Mouse (Mus musculus) lung, adult 2 months (tissue): ENCODE results near the gene Erp44.

Source experiments
- CTCF ChIP-seq: fragments of 200-500 bp; IDR thresholded peaks from 2 replicates; pipeline ENCODE4 v1.5.1; 2011; ENCODE audit warnings: mild to moderate bottlenecking, low read length, control low read depth; ENCODE audit not compliant: insufficient read depth
- POLR2A ChIP-seq: fragments of 200-500 bp; IDR thresholded peaks from 2 replicates; pipeline ENCODE4 v1.6.1; 2011; ENCODE audit warnings: low read depth, mild to moderate bottlenecking, control low read depth, low read length, borderline replicate concordance; ENCODE audit errors: extremely low read depth

- TF ChIP-seq POLR2A = no peak
- TF ChIP-seq CTCF = no peak
These were observed 53.8 kb downstream of the Erp44 start for GRCm38 (mm10) chr4:48225604-48226003.
